Mouse (Mus musculus) kidney, adult 2 months (tissue): ENCODE measurements around the gene Nup205.

ENCODE experiments used
- CTCF ChIP-seq: fragments of 200-500 bp; conservative IDR thresholded peaks from 2 replicates; pipeline ENCODE4 v1.5.1; 2011; ENCODE audit warnings: low read depth, mild to moderate bottlenecking, control low read depth, low read length, moderate library complexity, mixed read lengths; ENCODE audit not compliant: insufficient read depth, insufficient read length
- POLR2A ChIP-seq: fragments of 200-500 bp; IDR thresholded peaks from one replicate; pipeline ENCODE4 v1.6.1; 2011; ENCODE audit warnings: low read depth, low read length, control low read depth

- TF ChIP-seq CTCF (0 out of 2 replicates have a peak, but pooled peaks have one; percentile 9), POLR2A (no peak)
Observed at GRCm38 (mm10) chr6:35254136-35254904, 77.1 kb downstream of the Nup205 start.
